Comparison of ENCODE assay signal across 24 mouse cellular contexts in genomic region chr19:6595801-6596200, GRCm38 (mm10). TPM values are rescaled to one million over a fixed set of nuclear protein-coding genes. Genes with fewer than 3 reads are reported as not detected.
DNase-seq lines count a peak whose midpoint lies in the region; ATAC-seq and TF ChIP-seq lines count a peak whose summit lies in the region.
"Had no signal": no experiment of that assay in that cellular context is flagged by ENCODE, and none has a peak within 500 bp of the region (broad histone marks: within the 10 kb centered on the region; RNA-seq: fewer than 3 reads in every experiment).

No protein-coding gene starts in this region.

- no peaks in the 10 kb centered on the region for H3K36me3 ChIP-seq in hindbrain, embryonic 10.5 days
- H3K36me3 ChIP-seq in hindbrain, postnatal 0 days (ENCODE audit: insufficient read depth, low read length): no peaks in the 10 kb centered on the region
- H3K36me3 ChIP-seq in kidney, embryonic 15.5 days: no peaks in the 10 kb centered on the region
- no peaks in the 10 kb centered on the region for H3K36me3 ChIP-seq in kidney, postnatal 0 days (ENCODE audit: insufficient read depth, low read length)
- H3K36me3 ChIP-seq: embryonic facial prominence, embryonic 10.5 days; embryonic facial prominence, embryonic 12.5 days; G1E had no signal

- H3K4me2 ChIP-seq in hindbrain, postnatal 0 days (ENCODE audit: low read depth, low read length): no peak overlapping the region
- H3K4me2 ChIP-seq in kidney, embryonic 15.5 days: no peak overlapping the region
- no peak overlapping the region for H3K4me2 ChIP-seq in kidney, postnatal 0 days (ENCODE audit: low read length)
- H3K4me2 ChIP-seq: embryonic facial prominence, embryonic 12.5 days; forebrain, embryonic 13.5 days had no signal

- H3K9ac ChIP-seq in hindbrain, postnatal 0 days (replicated peaks; ENCODE audit: low read length): no peak overlapping the region
- no peak overlapping the region for H3K9ac ChIP-seq in kidney, embryonic 15.5 days
- no peak overlapping the region for H3K9ac ChIP-seq in kidney, postnatal 0 days (ENCODE audit: low read depth, low read length)
- H3K9ac ChIP-seq: embryonic facial prominence, embryonic 12.5 days; forebrain, embryonic 13.5 days had no signal

- H3K27ac ChIP-seq in hindbrain, embryonic 10.5 days: 0 out of 2 replicates have a peak overlapping the region, but pooled peaks have one; percentile 23
- H3K27ac ChIP-seq in hindbrain, postnatal 0 days: no peak overlapping the region
- peak overlapping the region; percentile 78 for H3K27ac ChIP-seq in kidney, embryonic 15.5 days
- H3K27ac ChIP-seq in kidney, postnatal 0 days: no peak overlapping the region
- 0 out of 2 replicates have a peak overlapping the region, but pooled peaks have one; percentile 18 for H3K27ac ChIP-seq in olfactory bulb, adult 2 months (ENCODE audit: insufficient read depth, low read depth, low read length)
- H3K27ac ChIP-seq: embryonic facial prominence, embryonic 10.5 days; embryonic facial prominence, embryonic 12.5 days; forebrain, embryonic 13.5 days had no signal

- H3K4me1 ChIP-seq in hindbrain, embryonic 10.5 days (replicated peaks): peaks cover 19% of the 10 kb centered on the region
- no peaks in the 10 kb centered on the region for H3K4me1 ChIP-seq in hindbrain, postnatal 0 days (ENCODE audit: insufficient read depth, low read length)
- peaks cover 8% of the 10 kb centered on the region for H3K4me1 ChIP-seq in kidney, embryonic 15.5 days
- no peaks in the 10 kb centered on the region for H3K4me1 ChIP-seq in kidney, postnatal 0 days (replicated peaks; ENCODE audit: insufficient read depth, low read length)
- peaks cover 28% of the 10 kb centered on the region for H3K4me1 ChIP-seq in olfactory bulb, adult 2 months (ENCODE audit: control insufficient read depth, insufficient read depth, low read length)
- H3K4me1 ChIP-seq: embryonic facial prominence, embryonic 12.5 days; forebrain, embryonic 13.5 days had no signal

- no peaks in the 10 kb centered on the region for H3K27me3 ChIP-seq in hindbrain, embryonic 10.5 days (ENCODE audit: insufficient read depth, poor library complexity, severe bottlenecking)
- no peaks in the 10 kb centered on the region for H3K27me3 ChIP-seq in hindbrain, postnatal 0 days (ENCODE audit: insufficient read depth, low read length)
- no peaks in the 10 kb centered on the region for H3K27me3 ChIP-seq in kidney, embryonic 15.5 days
- H3K27me3 ChIP-seq in kidney, postnatal 0 days (ENCODE audit: insufficient read depth, low read length): no peaks in the 10 kb centered on the region
- H3K27me3 ChIP-seq: embryonic facial prominence, embryonic 12.5 days; forebrain, embryonic 13.5 days had no signal

- ATAC-seq in hindbrain, postnatal 0 days: no peak
- peak; percentile 52; the same call in 1 of the 2 replicates for ATAC-seq in kidney, embryonic 15.5 days (replicated peaks; ENCODE audit: low FRiP score)
- ATAC-seq in kidney, postnatal 0 days (replicated peaks; ENCODE audit: low FRiP score, low read depth): no peak
- ATAC-seq: activated CD4-positive, CD25-positive, alpha-beta regulatory T cell, adult 4 months; CD4-positive, CD25-positive, alpha-beta regulatory T cell, adult 4 months; forebrain, embryonic 13.5 days; Patski had no signal

- no peak for DNase-seq in hindbrain, embryonic 10.5 days (ENCODE audit: low spot score)
- no peak for DNase-seq in hindbrain, postnatal 0 days (ENCODE audit: low spot score)
- DNase-seq in kidney, adult 11 months: no peak
- peak; percentile 84 for DNase-seq in kidney, postnatal 0 days (ENCODE audit: low spot score)
- no peak for DNase-seq in kidney, postnatal 14 days
- DNase-seq: adrenal gland, adult 8-10 months; adrenal gland, postnatal 14 days; adrenal gland, postnatal 36 days; B cell, adult 2 months; cerebellum, adult 11-12 months; cerebellum, adult 2 months; cerebellum, adult 9-10 months; cerebellum, postnatal 10 days had no signal

- no peaks in the 10 kb centered on the region for H3K9me3 ChIP-seq in hindbrain, embryonic 10.5 days
- H3K9me3 ChIP-seq in hindbrain, postnatal 0 days (ENCODE audit: low read length): no peaks in the 10 kb centered on the region
- no peaks in the 10 kb centered on the region for H3K9me3 ChIP-seq in kidney, embryonic 15.5 days (replicated peaks)
- H3K9me3 ChIP-seq in kidney, postnatal 0 days (replicated peaks; ENCODE audit: low read length): no peaks in the 10 kb centered on the region
- H3K9me3 ChIP-seq: embryonic facial prominence, embryonic 10.5 days; embryonic facial prominence, embryonic 12.5 days; forebrain, embryonic 13.5 days; G1E had no signal

- no peak overlapping the region for H3K4me3 ChIP-seq in hindbrain, embryonic 10.5 days
- H3K4me3 ChIP-seq in hindbrain, postnatal 0 days (ENCODE audit: low read length): no peak overlapping the region
- H3K4me3 ChIP-seq in kidney, embryonic 15.5 days (replicated peaks): no peak overlapping the region
- no peak overlapping the region for H3K4me3 ChIP-seq in kidney, postnatal 0 days (replicated peaks; ENCODE audit: low read depth, low read length)
- no peak overlapping the region for H3K4me3 ChIP-seq in olfactory bulb, adult 2 months (ENCODE audit: insufficient read depth, low read depth, low read length)
- H3K4me3 ChIP-seq: embryonic facial prominence, embryonic 10.5 days; embryonic facial prominence, embryonic 12.5 days; forebrain, embryonic 13.5 days had no signal

- no peak for TF ChIP-seq POLR2A in olfactory bulb, adult 2 months (IDR thresholded peaks at IDR 0.05; ENCODE audit: insufficient read depth, low read depth, low read length)

- TF ChIP-seq CTCF in hindbrain, postnatal 0 days (IDR thresholded peaks at IDR 0.05; ENCODE audit: low read depth): no peak
- no peak for TF ChIP-seq CTCF in kidney, postnatal 0 days (IDR thresholded peaks at IDR 0.05; ENCODE audit: low read depth)
- no peak for TF ChIP-seq CTCF in olfactory bulb, adult 2 months (IDR thresholded peaks at IDR 0.05; ENCODE audit: insufficient read depth, low read depth, low read length)

- WGBS in hindbrain, embryonic 10.5 days: 47% methylated on average over 9 of the region's 9 CpGs
- WGBS in hindbrain, postnatal 0 days: 43% methylated on average over 9 of the region's 9 CpGs
- 20% methylated on average over 9 of the region's 9 CpGs for WGBS in kidney, embryonic 15.5 days
- WGBS in kidney, postnatal 0 days: 22% methylated on average over 9 of the region's 9 CpGs
- 54% methylated on average over 9 of the region's 9 CpGs for WGBS in olfactory bulb, adult 2 months

RNA-seq across cellular contexts. Expression of gene Slc22a12, which starts 53.0 kb away (rescaled TPM):
- not detected in 2 replicates for polyA plus RNA-seq in hindbrain, embryonic 10.5 days (2016; fragmentation: Nextera tagmentation; extraction: Ambion mirVana)
- total RNA-seq in hindbrain, postnatal 0 days (2014; rRNA removed): 0.21 and 1.2 TPM in 2 replicates
- 0.28 and 0.35 TPM in 2 replicates for polyA plus RNA-seq in hindbrain, postnatal 0 days (2015; fragmentation: Nextera tagmentation; extraction: Ambion mirVana)
- 14.1 and 16.3 TPM in 2 replicates for polyA plus RNA-seq in kidney, embryonic 15.5 days (2015; fragmentation: Nextera tagmentation; extraction: Ambion mirVana)
- 21.8 and 31.4 TPM in 2 replicates for polyA plus RNA-seq in kidney, postnatal 0 days (2015; fragmentation: Nextera tagmentation; extraction: Ambion mirVana)
- polyA plus RNA-seq in olfactory bulb, adult 2 months (2012; ENCODE audit: insufficient read depth, insufficient read length, low replicate concordance, missing spikeins): not detected in 2 replicates
- total RNA-seq: adrenal gland, postnatal 14 days; G1E had no signal
- polyA plus RNA-seq: activated CD4-positive, CD25-positive, alpha-beta regulatory T cell, adult 4 months; CD4-positive, CD25-positive, alpha-beta regulatory T cell, adult 4 months; embryonic facial prominence, embryonic 10.5 days; embryonic facial prominence, embryonic 12.5 days; embryonic facial prominence, embryonic 14.5 days; forebrain, embryonic 11.5 days; forebrain, embryonic 13.5 days; G1E; Patski had no signal

Comparison
In these comparisons a context has a peak if more than half of its experiments do, and no peak if none do; other contexts are left out.
1. H3K27ac ChIP-seq: peak in hindbrain, embryonic 10.5 days (single experiment), kidney, embryonic 15.5 days (single experiment) and olfactory bulb, adult 2 months (single experiment); none in hindbrain, postnatal 0 days (single experiment) and kidney, postnatal 0 days (single experiment).
2. RNA of gene Slc22a12, which starts 53.0 kb away (polyA plus RNA-seq): 21.8 to 31.4 TPM in kidney, postnatal 0 days and 14.1 to 16.3 TPM in kidney, embryonic 15.5 days; 0.28 to 0.35 TPM in hindbrain, postnatal 0 days, not detected in hindbrain, embryonic 10.5 days and not detected in olfactory bulb, adult 2 months; every median in the first group is over 10 times any median in the second.